Mouse (Mus musculus) central nervous system, embryonic 18 days (tissue): Measurements from ENCODE around the gene Psmg3. TPM values are rescaled to one million over a fixed set of nuclear protein-coding genes. Genes with fewer than 3 reads are reported as not detected.

Experiments used
- polyA plus RNA-seq: library from polyadenylated mRNA; depleted of rRNA; stranded (reverse); fragments of >200 nt; gene quantifications from 2 replicates; pipeline ENCODE4 v1.2.3, GENCODE M21; 2012; rRNA removed

Gene Psmg3
- 61.6 and 63.3 TPM in 2 replicates for polyA plus RNA-seq

GRCm38 (mm10) chr5:139826357-139827055 is at the start of gene Psmg3, which contains the start of gene Gm26938:
Gene Psmg3, minus strand, starts transcription at chr5:139826885.
Gene Gm26938, minus strand, starts transcription at chr5:139826407.

GRCm38 (mm10) chr5:139819538-139820181 is 7.0 kb downstream of the Psmg3 start, which contains the start of gene Tmem184a:
Gene Tmem184a, minus strand, starts transcription at chr5:139819917.

GRCm38 (mm10) chr5:139791227-139792158 is 35.2 kb downstream of the Psmg3 start, which contains the start of gene Mafk:
Gene Mafk, plus strand, starts transcription at chr5:139791513.

GRCm38 (mm10) chr5:139775216-139775926 is 51.3 kb downstream of the Psmg3 start, which contains the start of gene Ints1:
Gene Ints1, minus strand, starts transcription at chr5:139775674.

Other genes with a start within 250 kb of the Psmg3 start
- 8.6 and 9.7 TPM in 2 replicates for gene Micall2, start 90.5 kb downstream of the Psmg3 start, polyA plus RNA-seq
- gene Ints1, start 51.2 kb downstream of the Psmg3 start, polyA plus RNA-seq: 45.7 and 51.4 TPM in 2 replicates
- 14.9 and 15.6 TPM in 2 replicates for gene Mafk, start 35.4 kb downstream of the Psmg3 start, polyA plus RNA-seq
- 0.19 and 0.69 TPM in 2 replicates for gene Tmem184a, start 7.0 kb downstream of the Psmg3 start, polyA plus RNA-seq
- 0.11 TPM in 1 of 2 replicates, not detected in the other for gene Gm26938, start 478 bp downstream of the Psmg3 start, polyA plus RNA-seq
- gene Elfn1, start 81.1 kb upstream of the Psmg3 start, polyA plus RNA-seq: 18.2 and 25.3 TPM in 2 replicates